Mouse (Mus musculus) limb, embryonic 13.5 days (tissue): ENCODE measurements around the gene Fpgs. TPM values are rescaled to one million over a fixed set of nuclear protein-coding genes. Genes with fewer than 3 reads are reported as not detected.

ENCODE experiments used
- ATAC-seq: fragments of 200-750 bp; cut with Nextera tagmentation; 2 replicates; pipeline ENCODE4 v1.8.0; 2017; ENCODE audit warnings: low read depth, moderate number of reproducible peaks, moderate TSS enrichment; ENCODE audit not compliant: low FRiP score
- H3K27ac ChIP-seq: fragments of 300-500 bp; sonication (generic); 2 replicates; pipeline ENCODE4 v1.5.1; 2015; ENCODE audit warnings: inconsistent platforms, mild to moderate bottlenecking, moderate library complexity
- H3K27me3 ChIP-seq: fragments of 300-500 bp; sonication (generic); 2 replicates; pipeline ENCODE4 v1.6.1; 2015; ENCODE audit warnings: mild to moderate bottlenecking, inconsistent platforms
- H3K36me3 ChIP-seq: fragments of 300-500 bp; sonication (generic); 2 replicates; pipeline ENCODE4 v1.6.1; 2015; ENCODE audit warnings: inconsistent platforms, mild to moderate bottlenecking, moderate library complexity
- H3K4me1 ChIP-seq: fragments of 300-500 bp; sonication (generic); 2 replicates; pipeline ENCODE4 v1.6.1; 2015; ENCODE audit warnings: inconsistent platforms
- H3K4me2 ChIP-seq: fragments of 300-500 bp; sonication (generic); replicated peaks from 2 replicates; pipeline ENCODE4 v1.6.1; 2015; ENCODE audit warnings: inconsistent platforms, mild to moderate bottlenecking, moderate library complexity
- H3K4me3 ChIP-seq: fragments of 300-500 bp; sonication (generic); 2 replicates; pipeline ENCODE4 v1.5.1; 2015; ENCODE audit warnings: moderate library complexity, mild to moderate bottlenecking, inconsistent platforms
- H3K9ac ChIP-seq: fragments of 300-500 bp; sonication (generic); 2 replicates; pipeline ENCODE4 v1.6.1; 2015; ENCODE audit warnings: mild to moderate bottlenecking, inconsistent platforms
- H3K9me3 ChIP-seq: fragments of 300-500 bp; sonication (generic); 2 replicates; pipeline ENCODE4 v1.6.1; 2016; ENCODE audit warnings: inconsistent platforms
- WGBS: fragments of 180-500 bp; shearing (Covaris S2); methylation state at CpG from one replicate; pipeline ENCODE4 v1.1.7; 2015; 5-methylcytosine and 5-hydroxymethylcytosine counted together
- polyA plus RNA-seq: library from polyadenylated mRNA; unstranded; fragments of >200 nt; fragmentation: Nextera tagmentation; extraction: Ambion mirVana; gene quantifications from 2 replicates; pipeline ENCODE4 v1.2.1, GENCODE M21; 2015

Fpgs gene
- polyA plus RNA-seq, 1 experiment from 2014 or later, result 35.4 TPM

GRCm38 (mm10) chr2:32710425-32710824, 6.5 kb upstream of the Fpgs start:
- Histone ChIP-seq H3K4me2 (no peak overlapping the region), H3K9me3 (no peaks in the 10 kb centered on the region), H3K9ac (no peak overlapping the region), H3K4me1 (peaks cover 21% of the 10 kb centered on the region), H3K36me3 (peaks cover 62% of the 10 kb centered on the region), H3K27me3 (no peaks in the 10 kb centered on the region), H3K4me3 (no peak overlapping the region), H3K27ac (no peak overlapping the region)
- ATAC-seq, result no peak
- WGBS, result 88% methylated on average over 5 of the region's 5 CpGs

GRCm38 (mm10) chr2:32709521-32710137, 5.7 kb upstream of the Fpgs start:
- Histone ChIP-seq H3K27ac (no peak overlapping the region), H3K4me2 (no peak overlapping the region), H3K4me3 (no peak overlapping the region), H3K4me1 (peaks cover 19% of the 10 kb centered on the region), H3K27me3 (no peaks in the 10 kb centered on the region), H3K36me3 (peaks cover 70% of the 10 kb centered on the region), H3K9me3 (no peaks in the 10 kb centered on the region), H3K9ac (no peak overlapping the region)
- ATAC-seq, result no peak
- WGBS, result 92% methylated on average over 20 of the region's 20 CpGs

- no peak for ATAC-seq
- Histone ChIP-seq H3K9me3 (no peaks in the 10 kb centered on the region), H3K27me3 (no peaks in the 10 kb centered on the region), H3K4me3 (no peak overlapping the region), H3K36me3 (peaks cover 80% of the 10 kb centered on the region), H3K9ac (no peak overlapping the region), H3K27ac (no peak overlapping the region), H3K4me1 (peaks cover 9% of the 10 kb centered on the region), H3K4me2 (no peak overlapping the region)
- 47% methylated on average over 3 of the region's 3 CpGs for WGBS
These were observed 4.7 kb upstream of the Fpgs start for GRCm38 (mm10) chr2:32708643-32709042.

DNA sequence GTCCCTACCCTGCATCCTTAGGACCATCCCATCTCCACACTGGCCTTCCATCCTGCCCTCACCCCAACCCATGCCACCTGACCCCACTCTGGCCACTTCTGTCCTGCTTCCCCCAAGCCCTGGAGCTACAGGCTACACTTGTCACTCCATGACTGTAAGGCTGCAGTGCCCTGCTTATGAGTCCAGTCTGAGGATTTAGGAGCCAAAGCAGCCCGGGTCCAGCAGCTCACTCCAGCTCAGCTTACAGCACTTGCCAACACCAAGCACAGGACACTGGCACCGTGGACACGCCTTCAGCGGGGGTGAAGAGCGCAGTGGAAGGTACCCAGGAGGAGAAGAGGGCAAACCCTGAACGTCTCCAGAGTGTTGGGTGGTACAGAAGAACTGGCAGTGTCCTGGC, 3.0 kb upstream of the Fpgs start:
- peak overlapping the region; percentile 45 for H3K9ac ChIP-seq
- no peak overlapping the region for H3K4me3 ChIP-seq
- no peak overlapping the region for H3K4me2 ChIP-seq
- H3K27me3 ChIP-seq, result no peaks in the 10 kb centered on the region
- no peak for ATAC-seq
- H3K27ac ChIP-seq, result no peak overlapping the region
- H3K36me3 ChIP-seq, result peaks cover 96% of the 10 kb centered on the region
- H3K4me1 ChIP-seq, result peaks cover 8% of the 10 kb centered on the region
- no peaks in the 10 kb centered on the region for H3K9me3 ChIP-seq
- 91% methylated on average over 6 of the region's 6 CpGs for WGBS

- Histone ChIP-seq H3K4me3 (no peak overlapping the region), H3K36me3 (peaks cover 81% of the 10 kb centered on the region), H3K27me3 (no peaks in the 10 kb centered on the region), H3K9me3 (no peaks in the 10 kb centered on the region), H3K9ac (no peak overlapping the region), H3K4me1 (no peaks in the 10 kb centered on the region), H3K4me2 (no peak overlapping the region), H3K27ac (no peak overlapping the region)
- ATAC-seq, result no peak
- 89% methylated on average over 7 of the region's 7 CpGs for WGBS
These were observed 1.1 kb upstream of the Fpgs start for GRCm38 (mm10) chr2:32705018-32705417.

- Histone ChIP-seq H3K4me3 (no peak overlapping the region), H3K4me1 (no peaks in the 10 kb centered on the region), H3K9me3 (no peaks in the 10 kb centered on the region), H3K4me2 (no peak overlapping the region), H3K36me3 (peaks cover 61% of the 10 kb centered on the region), H3K27me3 (no peaks in the 10 kb centered on the region), H3K27ac (no peak overlapping the region), H3K9ac (no peak overlapping the region)
- 93% methylated on average over 8 of the region's 8 CpGs for WGBS
- no peak for ATAC-seq
These were observed 899 bp downstream of the Fpgs start for GRCm38 (mm10) chr2:32703046-32703445.

GRCm38 (mm10) chr2:32700966-32701743, 2.8 kb downstream of the Fpgs start:
- no peak overlapping the region for H3K27ac ChIP-seq
- H3K4me3 ChIP-seq, result no peak overlapping the region
- no peaks in the 10 kb centered on the region for H3K4me1 ChIP-seq
- H3K27me3 ChIP-seq, result no peaks in the 10 kb centered on the region
- 90% methylated on average over 14 of the region's 14 CpGs for WGBS
- no peaks in the 10 kb centered on the region for H3K9me3 ChIP-seq
- H3K4me2 ChIP-seq, result no peak overlapping the region
- no peak for ATAC-seq
- H3K9ac ChIP-seq, result no peak overlapping the region
- H3K36me3 ChIP-seq, result peaks cover 42% of the 10 kb centered on the region

- Histone ChIP-seq H3K9ac (no peak overlapping the region), H3K27ac (no peak overlapping the region), H3K4me2 (no peak overlapping the region), H3K36me3 (peaks cover 27% of the 10 kb centered on the region), H3K9me3 (no peaks in the 10 kb centered on the region), H3K4me3 (no peak overlapping the region), H3K4me1 (no peaks in the 10 kb centered on the region), H3K27me3 (no peaks in the 10 kb centered on the region)
- ATAC-seq, result no peak
- 78% methylated on average over 6 of the region's 6 CpGs for WGBS
These were observed 4.3 kb downstream of the Fpgs start for GRCm38 (mm10) chr2:32699680-32700079.

DNA sequence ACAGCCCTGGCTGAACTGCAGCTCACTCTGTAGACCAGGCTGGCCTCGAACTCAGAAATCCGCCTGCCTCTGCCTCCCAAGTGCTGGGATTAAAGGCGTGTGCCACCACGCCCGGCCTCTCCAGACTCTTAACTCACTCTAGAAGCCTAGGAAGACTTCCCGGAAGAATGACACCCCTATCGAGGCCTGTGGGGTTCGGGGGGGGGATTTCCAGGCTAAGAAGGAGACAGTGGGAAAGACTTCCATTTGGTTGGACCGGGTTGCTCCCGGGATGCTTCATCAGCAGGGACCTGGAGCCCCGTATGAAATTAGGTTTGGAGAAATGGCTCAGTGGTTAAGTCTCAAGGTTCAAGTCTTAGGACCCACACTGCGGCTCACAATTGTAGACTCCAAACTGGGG, 9.3 kb downstream of the Fpgs start:
- H3K27ac ChIP-seq, result peak overlapping the region; percentile 73
- no peak for ATAC-seq
- no peaks in the 10 kb centered on the region for H3K27me3 ChIP-seq
- H3K9ac ChIP-seq, result peak overlapping the region; percentile 69
- H3K4me2 ChIP-seq, result peak overlapping the region; percentile 80
- 89% methylated on average over 12 of the region's 12 CpGs for WGBS
- peaks cover 6% of the 10 kb centered on the region; the same call in 1 of the 2 replicates for H3K36me3 ChIP-seq
- H3K9me3 ChIP-seq, result no peaks in the 10 kb centered on the region
- peak overlapping the region; percentile 86 for H3K4me3 ChIP-seq
- peaks cover 16% of the 10 kb centered on the region for H3K4me1 ChIP-seq

DNA sequence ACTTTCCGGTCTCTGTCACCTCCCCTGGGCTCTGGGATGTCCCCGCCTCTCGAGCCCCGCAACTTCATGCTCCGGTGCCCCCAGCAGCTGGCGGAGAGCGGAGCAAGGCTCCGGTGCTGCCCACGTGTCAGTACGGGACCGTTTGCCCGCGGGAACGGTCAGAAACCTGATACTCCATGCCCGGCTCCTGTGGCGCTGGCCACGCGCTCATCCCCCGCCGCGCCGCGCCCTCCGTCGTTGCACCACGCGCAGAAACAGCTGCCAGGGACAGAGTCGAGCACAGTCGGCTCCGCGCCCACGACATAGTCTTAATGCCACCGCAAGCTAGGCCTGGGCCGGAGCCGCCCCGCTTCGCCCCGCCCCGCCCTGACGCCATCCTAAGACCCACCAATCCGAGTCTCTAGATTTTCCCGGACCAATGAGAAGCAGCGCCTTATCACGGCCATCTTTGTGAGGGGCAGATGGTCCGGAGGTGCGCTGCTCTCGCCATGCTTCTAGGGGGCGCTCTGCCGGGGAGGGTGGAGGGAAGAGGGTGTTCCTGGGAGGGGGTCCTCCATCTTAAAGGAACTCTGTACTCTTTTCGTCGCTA, 10.0 kb downstream of the Fpgs start:
- peak; percentile 99 for ATAC-seq
- Histone ChIP-seq H3K9me3 (no peaks in the 10 kb centered on the region), H3K9ac (peak overlapping the region; percentile 92), H3K4me2 (peak overlapping the region; percentile 80), H3K4me3 (peak overlapping the region; percentile 86), H3K4me1 (peaks cover 16% of the 10 kb centered on the region), H3K27me3 (no peaks in the 10 kb centered on the region), H3K27ac (peak overlapping the region; percentile 82), H3K36me3 (peaks cover 6% of the 10 kb centered on the region; the same call in 1 of the 2 replicates)
- WGBS, result under 1% methylated on average over 51 of the region's 51 CpGs

- Histone ChIP-seq H3K36me3 (peaks cover 9% of the 10 kb centered on the region; the same call in 1 of the 2 replicates), H3K4me3 (peak overlapping the region; percentile 86), H3K4me1 (peaks cover 18% of the 10 kb centered on the region), H3K9ac (peak overlapping the region; percentile 92), H3K9me3 (no peaks in the 10 kb centered on the region), H3K27me3 (no peaks in the 10 kb centered on the region), H3K27ac (no peak overlapping the region), H3K4me2 (peak overlapping the region; percentile 80)
- no peak for ATAC-seq
- WGBS, result 18% methylated on average over 7 of the region's 7 CpGs
These were observed 10.7 kb downstream of the Fpgs start for GRCm38 (mm10) chr2:32693282-32693681.

GRCm38 (mm10) chr2:32692496-32692895, 11.4 kb downstream of the Fpgs start:
- no peak for ATAC-seq
- WGBS, result 96% methylated on average over 14 of the region's 14 CpGs
- peak overlapping the region; percentile 92 for H3K9ac ChIP-seq

More at GRCm38 (mm10) chr2:32692496-32692895, 11.4 kb downstream of the Fpgs start:
- peak overlapping the region; percentile 86; the same call in 1 of the 2 replicates for H3K4me3 ChIP-seq
- no peaks in the 10 kb centered on the region for H3K27me3 ChIP-seq
- no peaks in the 10 kb centered on the region for H3K9me3 ChIP-seq
- H3K4me1 ChIP-seq, result peaks cover 20% of the 10 kb centered on the region
- H3K4me2 ChIP-seq, result peak overlapping the region; percentile 80
- peaks cover 17% of the 10 kb centered on the region for H3K36me3 ChIP-seq
- no peak overlapping the region for H3K27ac ChIP-seq
